Mouse (Mus musculus) bone marrow, adult 2 months (tissue): ENCODE measurements around the gene Rnf212.
"Not testable (repeated sequence)": the region's sequence is repeated elsewhere in the genome, so short reads cannot be mapped to it uniquely, and the experiment has no call there.

Experiments used
- CTCF ChIP-seq: fragments of 200-500 bp; IDR thresholded peaks from 2 replicates; pipeline ENCODE4 v1.5.1; 2011; ENCODE audit warnings: low read length, control low read depth; ENCODE audit not compliant: control insufficient read depth, insufficient read depth
- POLR2A ChIP-seq: fragments of 200-500 bp; IDR thresholded peaks from 2 replicates; pipeline ENCODE4 v1.6.1; 2011; ENCODE audit warnings: low read depth, mild to moderate bottlenecking, control low read depth, low read length, borderline replicate concordance; ENCODE audit not compliant: control insufficient read depth

DNA sequence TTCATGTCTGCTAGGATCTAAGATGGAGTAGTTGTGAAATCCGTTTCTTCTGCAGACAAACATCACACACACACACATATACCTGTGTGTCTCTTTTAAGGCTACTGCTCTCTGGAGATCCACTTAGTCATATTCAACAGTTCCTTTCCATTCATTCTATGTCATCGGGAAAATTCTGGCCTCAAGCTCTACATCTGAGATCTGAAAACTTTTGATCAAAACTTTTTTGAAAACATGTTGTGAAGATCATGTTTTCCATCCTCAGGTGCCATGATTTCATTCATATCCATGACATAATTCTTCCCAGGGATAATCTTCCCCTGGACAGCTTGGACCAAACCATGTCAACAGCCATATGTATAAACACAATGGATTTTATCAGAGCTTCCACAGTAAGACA lies 34.0 kb upstream of the Rnf212 start, which contains the start of gene Vmn2r8:
- TF ChIP-seq CTCF, POLR2A: not testable (repeated sequence)
